Mouse (Mus musculus) liver, embryonic 12.5 days (tissue): ENCODE measurements around the gene Mrtfa. TPM values are rescaled to one million over a fixed set of nuclear protein-coding genes. Genes with fewer than 3 reads are reported as not detected.

Experiments used
- ATAC-seq: fragments of 200-750 bp; cut with Nextera tagmentation; 2 replicates; pipeline ENCODE4 v1.8.0; 2017; ENCODE audit warnings: moderate number of reproducible peaks, mild to moderate bottlenecking, moderate library complexity
- H3K27ac ChIP-seq: fragments of 300-500 bp; sonication (generic); 2 replicates; pipeline ENCODE4 v1.5.1; 2016; ENCODE audit warnings: mild to moderate bottlenecking
- H3K27me3 ChIP-seq: fragments of 300-500 bp; sonication (generic); replicated peaks from 2 replicates; pipeline ENCODE4 v1.6.1; 2016; ENCODE audit warnings: mild to moderate bottlenecking, moderate library complexity
- H3K36me3 ChIP-seq: fragments of 300-500 bp; sonication (generic); 2 replicates; pipeline ENCODE4 v1.6.1; 2016; ENCODE audit warnings: mild to moderate bottlenecking, moderate library complexity
- H3K4me1 ChIP-seq: fragments of 300-500 bp; sonication (generic); 2 replicates; pipeline ENCODE4 v1.6.1; 2016
- H3K4me2 ChIP-seq: fragments of 300-500 bp; sonication (generic); 2 replicates; pipeline ENCODE4 v1.6.1; 2016; ENCODE audit warnings: mild to moderate bottlenecking, moderate library complexity
- H3K4me3 ChIP-seq: fragments of 300-500 bp; sonication (generic); 2 replicates; pipeline ENCODE4 v1.5.1; 2016; ENCODE audit warnings: mild to moderate bottlenecking, moderate library complexity
- H3K9ac ChIP-seq: fragments of 300-500 bp; sonication (generic); 2 replicates; pipeline ENCODE4 v1.6.1; 2016; ENCODE audit warnings: mild to moderate bottlenecking, moderate library complexity
- H3K9me3 ChIP-seq: fragments of 300-500 bp; sonication (generic); replicated peaks from 2 replicates; pipeline ENCODE4 v1.6.1; 2016; ENCODE audit warnings: mild to moderate bottlenecking, moderate library complexity
- WGBS: fragments of 180-500 bp; shearing (Covaris S2); methylation state at CpG from one replicate; pipeline ENCODE4 v1.1.7; 2016; ENCODE audit not compliant: insufficient replicate concordance; 5-methylcytosine and 5-hydroxymethylcytosine counted together
- polyA plus RNA-seq: library from polyadenylated mRNA; unstranded; fragments of >200 nt; fragmentation: Nextera tagmentation; extraction: Ambion mirVana; gene quantifications from 2 replicates; pipeline ENCODE4 v1.2.1, GENCODE M21; 2016

The Mrtfa gene
- polyA plus RNA-seq, 1 experiment from 2014 or later: 8.7 TPM

DNA sequence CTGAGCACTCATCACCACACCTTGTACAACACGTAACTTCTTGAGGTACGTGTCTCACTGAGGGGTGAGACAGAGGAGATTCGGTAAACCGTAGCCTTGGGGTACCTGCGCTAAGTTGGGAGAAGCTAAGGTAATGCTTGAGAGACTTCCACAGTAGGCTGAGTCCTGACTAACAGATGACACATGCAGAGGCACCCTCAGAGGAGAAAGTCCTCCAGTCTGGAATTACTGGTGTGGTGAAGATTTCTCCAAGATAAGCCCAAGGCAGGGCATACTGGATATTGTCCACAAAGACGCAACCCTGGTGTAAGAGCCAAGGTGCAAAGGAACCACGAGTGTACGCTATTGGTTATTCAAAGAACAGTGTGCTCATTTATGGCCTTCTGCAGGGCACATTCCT lies 2.3 kb upstream of the Mrtfa start:
- Histone ChIP-seq H3K9ac (no peak overlapping the region), H3K4me1 (peaks cover 38% of the 10 kb centered on the region), H3K36me3 (no peaks in the 10 kb centered on the region), H3K4me3 (no peak overlapping the region), H3K27me3 (no peaks in the 10 kb centered on the region), H3K4me2 (no peak overlapping the region), H3K27ac (no peak overlapping the region), H3K9me3 (no peaks in the 10 kb centered on the region)
- 87% methylated on average over 8 of the region's 8 CpGs for WGBS
- ATAC-seq: no peak

DNA sequence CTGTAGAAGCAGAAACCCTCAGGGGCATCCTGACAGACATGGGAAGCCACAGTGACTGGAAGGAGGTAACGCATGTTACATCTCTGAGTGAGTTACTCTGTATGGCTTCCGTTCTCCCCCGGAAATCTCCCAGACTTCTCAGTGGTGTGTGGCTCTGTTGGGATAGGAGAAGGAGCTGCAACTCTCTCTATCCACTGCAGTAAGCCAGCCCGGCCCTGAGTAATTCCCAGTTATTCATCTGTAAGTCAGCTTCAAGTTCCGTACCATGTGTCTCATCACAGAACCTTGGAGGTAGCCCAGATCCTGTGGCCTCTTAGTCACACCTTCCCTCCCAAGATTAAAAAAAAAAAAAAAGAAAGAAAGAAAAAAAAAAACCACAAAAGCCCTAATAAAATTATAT lies 1.8 kb upstream of the Mrtfa start:
- Histone ChIP-seq H3K36me3 (no peaks in the 10 kb centered on the region), H3K27me3 (no peaks in the 10 kb centered on the region), H3K9me3 (no peaks in the 10 kb centered on the region), H3K9ac (no peak overlapping the region), H3K4me3 (no peak overlapping the region), H3K27ac (no peak overlapping the region), H3K4me2 (no peak overlapping the region), H3K4me1 (peaks cover 35% of the 10 kb centered on the region)
- ATAC-seq: no peak
- 82% methylated on average over 5 of the region's 5 CpGs for WGBS

DNA sequence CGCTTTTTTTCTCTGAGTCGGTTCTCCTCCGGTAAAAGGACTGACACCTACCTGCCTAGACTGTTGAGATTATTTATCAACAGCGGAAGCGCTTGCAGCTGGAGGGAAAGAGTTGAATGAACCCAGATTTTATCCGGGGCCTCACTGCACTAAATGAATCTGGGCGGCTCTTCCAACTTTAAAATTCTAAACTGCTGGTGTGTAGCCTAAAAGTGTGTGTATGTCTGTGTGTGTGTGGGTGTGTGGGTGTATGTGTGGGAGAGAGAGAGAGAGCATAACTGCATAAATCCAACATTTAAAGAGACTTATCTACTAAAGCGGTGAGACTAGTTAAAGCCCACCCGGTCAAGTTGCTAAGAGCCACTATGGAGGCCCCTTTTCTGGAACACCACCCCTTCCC lies 746 bp upstream of the Mrtfa start:
- no peak for ATAC-seq
- WGBS: 25% methylated on average over 9 of the region's 9 CpGs
- Histone ChIP-seq H3K36me3 (no peaks in the 10 kb centered on the region), H3K4me3 (peak overlapping the region; percentile 84), H3K27me3 (no peaks in the 10 kb centered on the region), H3K9ac (peak overlapping the region; percentile 71), H3K27ac (peak overlapping the region; percentile 59), H3K9me3 (no peaks in the 10 kb centered on the region), H3K4me2 (peak overlapping the region; percentile 100), H3K4me1 (peaks cover 28% of the 10 kb centered on the region)

- WGBS: 2% methylated on average over 33 of the region's 46 CpGs
- H3K9ac ChIP-seq: peak overlapping the region; percentile 86
- no peaks in the 10 kb centered on the region for H3K36me3 ChIP-seq
- no peaks in the 10 kb centered on the region for H3K27me3 ChIP-seq
- peak overlapping the region; percentile 84 for H3K4me3 ChIP-seq
- peak overlapping the region; percentile 46 for H3K27ac ChIP-seq
- ATAC-seq: peak; percentile 2; the same call in 1 of the 2 replicates
- H3K4me2 ChIP-seq: peak overlapping the region; percentile 100
- no peaks in the 10 kb centered on the region for H3K9me3 ChIP-seq
- H3K4me1 ChIP-seq: peaks cover 33% of the 10 kb centered on the region
These were observed 437 bp downstream of the Mrtfa start for GRCm38 (mm10) chr15:81190011-81190629.

GRCm38 (mm10) chr15:81189061-81189460 lies 1.5 kb downstream of the Mrtfa start:
- no peaks in the 10 kb centered on the region for H3K9me3 ChIP-seq
- no peak overlapping the region for H3K4me2 ChIP-seq
- H3K9ac ChIP-seq: no peak overlapping the region
- peaks cover 33% of the 10 kb centered on the region for H3K4me1 ChIP-seq
- no peaks in the 10 kb centered on the region for H3K36me3 ChIP-seq
- no peak overlapping the region for H3K4me3 ChIP-seq
- no peak for ATAC-seq
- 85% methylated on average over 2 of the region's 2 CpGs for WGBS
- H3K27ac ChIP-seq: no peak overlapping the region
- no peaks in the 10 kb centered on the region for H3K27me3 ChIP-seq

GRCm38 (mm10) chr15:81184913-81185312 lies 5.6 kb downstream of the Mrtfa start:
- Histone ChIP-seq H3K9ac (no peak overlapping the region), H3K4me2 (no peak overlapping the region), H3K9me3 (no peaks in the 10 kb centered on the region), H3K4me3 (no peak overlapping the region), H3K36me3 (no peaks in the 10 kb centered on the region), H3K4me1 (peaks cover 20% of the 10 kb centered on the region), H3K27ac (no peak overlapping the region), H3K27me3 (no peaks in the 10 kb centered on the region)
- WGBS: 59% methylated on average over 1 of the region's 1 CpGs
- no peak for ATAC-seq

DNA sequence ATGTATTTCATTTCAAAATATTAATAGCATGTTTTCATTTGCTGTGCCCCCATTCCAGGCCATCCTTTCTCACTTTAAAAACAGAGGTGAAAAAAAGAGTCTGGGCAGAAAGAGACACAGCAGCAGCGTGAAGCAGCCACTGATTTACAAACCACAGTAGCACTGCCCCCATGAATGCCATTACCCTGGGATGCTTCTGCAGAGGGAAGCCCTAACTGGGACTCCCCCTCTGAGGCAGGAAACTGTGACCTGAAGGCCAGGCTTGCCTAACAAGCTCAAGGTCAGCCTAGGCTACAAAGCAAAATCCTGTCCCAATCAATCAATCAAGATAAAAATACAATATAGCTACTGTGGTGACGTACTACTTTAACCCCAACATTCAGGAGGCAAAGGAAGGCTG lies 9.3 kb downstream of the Mrtfa start:
- ATAC-seq: no peak
- 43% methylated on average over 2 of the region's 2 CpGs for WGBS
- Histone ChIP-seq H3K27ac (no peak overlapping the region), H3K9me3 (no peaks in the 10 kb centered on the region), H3K9ac (no peak overlapping the region), H3K36me3 (no peaks in the 10 kb centered on the region), H3K4me3 (no peak overlapping the region), H3K4me2 (no peak overlapping the region), H3K4me1 (peaks cover 5% of the 10 kb centered on the region; the same call in 1 of the 2 replicates), H3K27me3 (no peaks in the 10 kb centered on the region)

- Histone ChIP-seq H3K9ac (no peak overlapping the region), H3K27ac (no peak overlapping the region), H3K4me3 (no peak overlapping the region), H3K36me3 (no peaks in the 10 kb centered on the region), H3K4me2 (no peak overlapping the region), H3K9me3 (no peaks in the 10 kb centered on the region), H3K4me1 (no peaks in the 10 kb centered on the region), H3K27me3 (no peaks in the 10 kb centered on the region)
- WGBS: 81% methylated on average over 2 of the region's 2 CpGs
- ATAC-seq: no peak
These were observed 11.0 kb downstream of the Mrtfa start for GRCm38 (mm10) chr15:81179523-81179922.

- WGBS: 70% methylated on average over 11 of the region's 11 CpGs
- no peak for ATAC-seq
- Histone ChIP-seq H3K27ac (no peak overlapping the region), H3K4me2 (no peak overlapping the region), H3K9ac (no peak overlapping the region), H3K4me3 (no peak overlapping the region), H3K36me3 (no peaks in the 10 kb centered on the region), H3K9me3 (no peaks in the 10 kb centered on the region), H3K27me3 (no peaks in the 10 kb centered on the region), H3K4me1 (no peaks in the 10 kb centered on the region)
These were observed 11.9 kb downstream of the Mrtfa start for GRCm38 (mm10) chr15:81178703-81179102.

- Histone ChIP-seq H3K27ac (no peak overlapping the region), H3K4me3 (no peak overlapping the region), H3K27me3 (no peaks in the 10 kb centered on the region), H3K9ac (no peak overlapping the region), H3K9me3 (no peaks in the 10 kb centered on the region), H3K36me3 (no peaks in the 10 kb centered on the region), H3K4me1 (no peaks in the 10 kb centered on the region), H3K4me2 (no peak overlapping the region)
- WGBS: 83% methylated on average over 7 of the region's 7 CpGs
- ATAC-seq: no peak
These were observed 12.7 kb downstream of the Mrtfa start for GRCm38 (mm10) chr15:81177860-81178259.

GRCm38 (mm10) chr15:81175633-81176032 lies 14.9 kb downstream of the Mrtfa start:
- H3K4me2 ChIP-seq: no peak overlapping the region
- no peaks in the 10 kb centered on the region for H3K27me3 ChIP-seq
- ATAC-seq: no peak
- no peak overlapping the region for H3K27ac ChIP-seq
- H3K4me3 ChIP-seq: no peak overlapping the region
- WGBS: 72% methylated on average over 3 of the region's 3 CpGs
- no peaks in the 10 kb centered on the region for H3K4me1 ChIP-seq
- H3K9ac ChIP-seq: no peak overlapping the region
- H3K36me3 ChIP-seq: no peaks in the 10 kb centered on the region
- no peaks in the 10 kb centered on the region for H3K9me3 ChIP-seq

DNA sequence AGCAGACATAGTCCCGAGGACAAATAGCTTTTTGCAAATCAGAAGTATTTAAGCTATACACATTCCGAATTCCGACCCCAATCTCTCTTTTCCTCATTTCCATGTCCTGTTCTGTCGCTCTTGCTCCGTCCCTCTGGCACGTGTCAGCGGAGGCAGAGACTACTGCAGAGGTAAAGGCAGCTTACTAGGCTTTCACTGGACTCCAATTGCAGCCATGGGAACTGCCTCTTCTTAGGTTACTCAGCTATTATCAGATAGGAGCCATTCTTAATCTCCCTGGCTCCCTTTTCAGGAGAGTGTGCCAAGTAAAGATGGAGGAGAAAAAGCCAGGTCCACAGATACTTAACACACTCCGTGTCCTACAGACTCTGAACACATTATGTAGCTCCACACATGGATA lies 18.3 kb downstream of the Mrtfa start:
- 80% methylated on average over 8 of the region's 8 CpGs for WGBS
- H3K27me3 ChIP-seq: no peaks in the 10 kb centered on the region

DNA sequence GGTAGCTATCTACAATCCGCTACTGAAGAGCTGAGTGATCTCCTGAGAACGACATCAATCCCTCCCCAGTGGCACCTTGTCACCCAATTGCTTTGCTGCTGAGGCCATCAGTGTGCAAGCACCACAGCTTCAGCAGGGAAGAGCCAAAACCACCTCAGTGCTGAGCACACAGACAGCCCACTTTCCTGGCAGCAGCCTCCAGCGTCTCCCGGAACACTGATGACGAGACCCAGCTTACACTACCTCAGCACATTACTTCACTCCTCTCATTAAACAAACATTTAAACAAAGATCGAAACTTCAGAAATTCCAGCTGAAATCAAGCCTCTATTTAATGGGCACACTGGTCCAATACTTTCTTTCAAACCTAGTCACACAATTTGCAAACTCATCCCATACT lies 21.8 kb downstream of the Mrtfa start:
- H3K27ac ChIP-seq: no peak overlapping the region
- WGBS: 73% methylated on average over 6 of the region's 6 CpGs
- no peaks in the 10 kb centered on the region for H3K27me3 ChIP-seq
- H3K4me2 ChIP-seq: no peak overlapping the region
- no peak overlapping the region for H3K4me3 ChIP-seq
- no peaks in the 10 kb centered on the region for H3K36me3 ChIP-seq
- H3K4me1 ChIP-seq: peaks cover 12% of the 10 kb centered on the region; the same call in 1 of the 2 replicates
- no peak overlapping the region for H3K9ac ChIP-seq
- no peak for ATAC-seq
- no peaks in the 10 kb centered on the region for H3K9me3 ChIP-seq

More for the DNA sequence above, 18.3 kb downstream of the Mrtfa start:
- no peak for ATAC-seq
- no peaks in the 10 kb centered on the region for H3K36me3 ChIP-seq
- H3K9ac ChIP-seq: no peak overlapping the region
- no peak overlapping the region for H3K4me2 ChIP-seq
- H3K9me3 ChIP-seq: no peaks in the 10 kb centered on the region
- H3K4me1 ChIP-seq: peaks cover 12% of the 10 kb centered on the region; the same call in 1 of the 2 replicates
- H3K27ac ChIP-seq: no peak overlapping the region
- no peak overlapping the region for H3K4me3 ChIP-seq
